Mouse (Mus musculus) kidney, postnatal 36 days (tissue): ENCODE measurements around the gene Gm45713.

Experiments used
- DNase-seq, 2 experiments: peaks; one replicate each; pipeline ENCODE4 v3.0.0; 2021 to 2022; ENCODE audit warnings: mixed read lengths in 2 of 2

The Gm45713 gene

DNA sequence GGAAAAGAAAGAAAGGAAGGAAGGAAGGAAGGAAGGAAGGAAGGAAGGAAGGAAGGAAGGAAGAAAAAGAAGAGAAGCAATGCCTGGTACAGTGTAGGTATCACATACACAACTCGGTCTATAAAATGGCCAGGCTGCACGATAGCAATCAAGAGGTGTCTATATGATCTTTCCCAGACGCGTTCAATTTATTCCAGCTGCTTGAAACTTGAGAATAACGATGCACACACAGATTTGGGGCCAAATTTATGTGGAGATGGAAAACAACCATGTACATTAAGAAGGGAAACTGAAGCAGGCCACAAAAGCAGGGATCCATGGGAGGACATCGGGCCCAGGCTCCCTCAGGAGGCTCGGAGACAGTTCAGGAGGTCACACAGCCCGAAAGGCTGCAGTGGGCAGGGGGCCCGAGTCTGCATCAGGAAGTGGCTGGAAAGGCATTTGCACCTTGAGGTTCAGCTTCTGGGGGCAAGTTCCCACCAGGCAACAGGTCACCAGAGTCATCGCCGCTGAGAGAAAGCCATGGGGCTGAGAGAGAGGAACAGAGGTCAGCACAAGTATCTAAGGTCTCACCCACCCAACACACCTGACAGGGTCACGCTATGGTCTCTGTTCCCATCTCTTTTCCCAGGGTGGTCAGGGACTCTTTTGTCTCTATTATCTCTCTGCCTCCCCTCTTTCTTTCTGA, 43.1 kb downstream of the Gm45713 start:
- DNase-seq, result no peak

DNA sequence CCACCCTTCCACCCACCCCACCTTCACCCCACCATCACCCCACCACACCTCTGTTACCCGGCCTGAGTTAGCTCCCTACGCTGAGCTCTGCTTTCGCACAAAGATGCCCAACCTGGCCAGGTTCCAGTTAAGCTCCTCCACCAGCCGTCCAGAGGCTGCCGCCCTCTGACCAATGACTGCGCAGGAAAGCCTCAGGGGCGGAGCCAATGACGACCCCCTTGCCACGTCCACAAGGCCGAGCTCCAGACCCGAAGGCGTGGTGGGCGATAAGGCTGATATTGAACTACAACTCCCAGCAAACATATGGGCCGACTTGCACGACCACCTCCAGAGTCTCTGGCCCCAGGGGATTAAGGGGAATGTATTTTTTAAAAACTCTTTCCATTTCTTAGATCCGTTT, 44.0 kb downstream of the Gm45713 start, which contains the start of gene Rcn3:
Rcn3 (minus strand) TSS at position 174 of the 400 bp plus-strand sequence.
- peak; percentile 80 to 83 for DNase-seq

DNA sequence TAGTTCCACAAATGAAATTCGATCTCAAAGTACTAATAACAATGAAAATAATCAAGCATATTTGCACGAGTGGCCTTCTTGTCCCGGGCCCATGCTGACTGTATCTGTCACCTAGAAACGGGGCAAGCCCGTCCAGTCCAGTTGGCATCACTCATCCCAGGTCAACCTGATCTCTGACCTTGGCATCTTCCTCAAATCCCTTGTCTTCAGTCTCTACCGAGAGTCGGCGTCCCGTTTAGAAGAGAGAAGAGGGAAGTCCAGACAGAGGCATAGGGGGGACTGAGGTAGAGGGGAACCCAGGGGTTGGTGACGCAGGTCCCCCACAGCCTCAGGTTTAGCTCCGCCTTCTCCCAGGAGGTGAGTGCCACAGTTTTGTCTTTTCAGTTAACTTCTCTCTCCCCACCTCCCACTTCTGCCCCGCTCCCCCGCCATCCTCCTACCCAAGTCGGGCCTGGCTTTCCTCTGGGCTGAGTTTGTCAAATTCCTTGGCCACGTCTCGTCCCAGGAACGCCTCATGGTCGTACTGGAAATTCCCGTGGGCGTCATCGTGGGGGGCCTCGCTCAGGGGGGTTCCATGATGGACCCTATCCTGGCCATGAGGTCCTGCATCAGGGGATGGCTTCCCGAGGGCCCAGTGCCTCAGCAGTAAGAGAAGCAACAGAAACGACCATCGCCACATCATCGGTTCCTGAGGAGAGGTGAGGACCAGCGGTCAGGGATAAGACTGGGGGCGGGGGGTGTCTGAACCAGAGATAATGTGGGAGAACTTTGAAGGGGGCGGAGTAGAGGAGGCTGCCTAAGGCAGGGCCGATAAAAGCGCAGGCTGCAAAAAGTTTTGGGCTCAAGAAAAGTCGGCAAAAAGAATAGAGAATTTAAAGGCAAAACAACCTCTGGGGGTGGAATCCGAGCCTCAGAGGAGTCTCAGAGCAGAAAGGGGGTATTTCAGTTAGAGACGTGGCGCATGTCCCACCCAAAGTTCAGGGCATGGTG, 44.7 kb downstream of the Gm45713 start:
- DNase-seq, result no peak

DNA sequence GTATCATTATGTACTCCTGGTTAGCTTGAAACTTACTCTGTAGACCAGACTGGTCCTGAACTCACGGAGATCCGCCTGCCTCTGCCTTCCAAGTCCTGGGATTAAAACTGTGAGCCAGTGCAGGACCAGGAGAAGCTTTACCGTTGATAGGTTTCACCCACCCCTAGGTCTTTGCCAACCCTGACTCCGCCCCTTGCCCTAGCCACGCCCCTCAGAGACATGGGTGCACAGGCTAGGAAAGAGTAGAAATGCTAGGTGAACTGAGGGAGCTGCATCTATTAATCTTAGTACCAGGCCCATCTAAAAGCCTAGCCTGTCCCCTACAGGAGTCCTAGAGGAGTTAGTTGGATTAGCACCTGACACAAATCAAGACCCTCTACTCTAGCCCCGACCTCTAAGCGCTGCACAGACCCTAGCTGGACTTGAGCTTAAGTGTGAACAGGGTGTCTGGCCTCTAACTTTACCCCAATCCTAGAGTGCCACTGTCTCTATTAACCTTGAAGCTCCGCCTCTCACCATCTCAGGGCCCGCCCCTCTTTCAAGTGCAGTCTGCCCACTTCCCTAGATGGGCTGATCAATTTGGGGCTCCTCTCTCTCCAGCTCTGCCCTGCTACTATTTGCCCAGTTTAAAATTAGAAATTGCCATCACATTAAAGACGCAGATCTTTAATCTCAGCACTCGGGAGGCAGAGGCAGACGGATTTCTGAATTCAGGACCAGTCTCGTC, 45.6 kb downstream of the Gm45713 start:
- peak in 1 of 2 experiments; percentile 34 for DNase-seq

DNA sequence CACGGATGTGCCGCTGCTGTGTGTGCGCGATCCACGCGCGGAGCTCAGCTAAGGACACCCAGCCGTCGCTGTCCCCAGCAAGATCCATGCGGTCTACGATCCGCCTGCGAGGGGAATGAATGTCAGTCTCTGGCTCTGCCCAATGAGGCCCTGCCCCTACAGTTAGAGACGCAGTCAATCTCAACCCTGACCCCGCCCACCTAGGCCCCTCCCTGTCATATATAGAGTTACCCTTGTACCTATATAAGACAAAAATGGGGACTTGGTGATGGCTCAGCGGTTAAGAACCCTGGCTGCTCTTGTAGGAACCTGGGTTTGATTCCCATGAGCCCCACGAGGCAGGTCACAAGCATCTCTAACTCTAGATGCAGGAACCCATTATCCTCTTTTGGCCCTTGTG, 47.4 kb downstream of the Gm45713 start:
- DNase-seq, result no peak

DNA sequence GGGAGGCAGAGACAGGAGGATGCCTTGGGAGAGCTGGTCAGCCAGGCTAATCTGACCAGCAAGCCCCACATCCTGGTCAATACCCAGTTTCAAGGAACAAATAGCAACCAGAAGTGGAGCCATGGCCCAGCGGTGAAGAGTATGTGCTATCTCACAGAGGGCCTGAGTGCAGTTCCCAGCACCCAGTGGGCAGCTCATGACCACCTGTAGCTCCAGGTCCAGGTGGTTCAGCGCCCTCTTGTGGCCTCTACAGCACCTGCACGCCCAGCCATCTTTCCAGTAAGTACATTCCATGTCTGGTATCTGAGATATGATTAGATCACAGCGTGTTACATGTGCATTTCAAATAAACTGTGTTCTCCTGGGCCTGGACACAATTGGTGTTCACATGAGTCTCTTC, 49.9 kb downstream of the Gm45713 start:
- DNase-seq, result no peak

DNA sequence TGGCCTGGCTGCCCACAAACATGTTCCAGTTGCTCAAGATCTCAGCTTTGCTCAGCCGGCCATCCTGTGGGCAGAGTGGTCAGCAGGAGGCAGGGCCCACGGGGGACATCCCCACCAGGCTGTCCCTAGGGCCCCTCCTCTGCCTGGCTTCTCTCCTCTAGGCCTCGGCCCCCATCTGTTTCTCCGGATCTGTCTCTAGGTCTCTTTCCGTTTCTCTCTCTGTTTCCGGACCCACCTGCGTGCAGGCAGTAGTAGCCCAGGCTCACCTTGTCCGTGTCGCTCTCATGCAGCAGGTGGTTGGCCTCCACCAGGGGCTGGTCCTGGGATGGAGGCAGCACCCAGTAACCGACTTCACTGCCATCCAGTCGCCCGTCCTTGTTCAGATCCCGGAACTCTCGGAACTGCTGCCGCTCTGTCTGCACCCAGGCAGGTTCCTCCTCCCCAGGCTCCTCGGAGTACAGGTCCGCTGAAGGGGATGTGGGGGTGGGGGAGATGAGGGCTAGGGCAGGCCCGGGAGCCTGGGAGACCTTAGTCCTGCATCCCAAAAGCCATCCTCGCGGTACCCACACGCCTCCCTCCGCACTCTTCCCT, 52.6 kb downstream of the Gm45713 start:
- DNase-seq, result no peak

DNA sequence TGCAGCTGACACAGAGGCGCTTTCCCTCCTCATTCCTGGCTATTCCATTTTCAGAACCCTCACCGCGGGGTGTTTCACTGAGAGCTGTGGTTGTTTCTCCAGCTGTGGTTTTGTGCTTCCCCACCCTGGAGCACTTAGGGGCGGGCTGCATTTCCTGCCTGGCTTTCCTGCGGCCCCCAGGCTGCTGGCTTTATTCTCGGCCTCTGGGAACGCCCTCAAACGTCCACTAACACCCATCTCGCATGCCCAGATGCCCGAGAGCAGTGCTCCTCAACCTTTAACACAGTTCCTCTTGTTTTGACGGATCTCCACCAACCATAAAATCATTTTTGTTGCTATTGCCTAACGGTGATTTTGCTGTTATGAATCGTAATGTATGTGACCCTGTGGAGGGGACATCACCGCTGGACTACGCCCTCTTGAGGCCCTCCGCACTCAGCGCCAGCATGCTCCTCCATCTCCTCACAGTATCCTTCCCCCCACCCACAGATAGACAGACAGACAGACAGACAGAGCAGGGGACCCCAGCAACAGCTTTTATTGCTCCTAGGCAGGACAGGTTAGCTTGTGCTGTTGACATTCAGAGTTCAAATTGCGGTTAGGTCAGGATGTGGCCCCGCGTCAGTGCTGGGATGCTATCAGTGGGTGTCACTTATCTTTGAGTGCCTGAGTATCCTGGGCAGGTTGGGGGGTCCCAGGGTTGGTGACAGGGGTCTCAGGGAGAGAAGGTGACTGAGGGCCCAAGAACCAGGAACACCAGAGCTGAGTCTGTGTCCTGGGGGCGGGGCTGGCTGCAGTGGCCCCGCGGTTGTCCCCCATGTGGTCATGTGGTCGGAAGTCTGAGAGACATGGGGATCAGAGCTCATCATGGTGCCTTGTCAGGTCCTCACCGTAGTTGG, 53.4 kb downstream of the Gm45713 start:
- DNase-seq, result peak; percentile 51 to 68

DNA sequence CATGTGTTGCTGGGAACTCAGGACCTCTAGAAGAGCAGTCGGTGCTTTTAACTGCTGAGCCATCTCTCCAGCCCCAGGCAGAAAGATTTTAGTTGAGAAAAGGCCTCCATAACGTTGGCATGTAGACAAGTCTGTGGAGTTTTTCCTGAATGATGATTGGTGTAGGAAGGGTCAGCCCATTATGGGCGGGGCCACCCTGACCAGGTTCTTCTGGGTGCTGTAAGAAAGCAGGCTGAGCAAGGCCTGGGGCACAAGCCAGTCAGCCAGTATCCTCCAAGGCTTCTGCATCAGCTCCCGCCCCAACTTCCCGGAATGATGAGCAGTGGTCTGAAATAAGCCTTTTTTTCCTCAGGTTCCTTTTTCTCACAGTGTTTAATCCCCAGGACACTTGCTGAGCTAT, 55.0 kb downstream of the Gm45713 start:
- no peak for DNase-seq

DNA sequence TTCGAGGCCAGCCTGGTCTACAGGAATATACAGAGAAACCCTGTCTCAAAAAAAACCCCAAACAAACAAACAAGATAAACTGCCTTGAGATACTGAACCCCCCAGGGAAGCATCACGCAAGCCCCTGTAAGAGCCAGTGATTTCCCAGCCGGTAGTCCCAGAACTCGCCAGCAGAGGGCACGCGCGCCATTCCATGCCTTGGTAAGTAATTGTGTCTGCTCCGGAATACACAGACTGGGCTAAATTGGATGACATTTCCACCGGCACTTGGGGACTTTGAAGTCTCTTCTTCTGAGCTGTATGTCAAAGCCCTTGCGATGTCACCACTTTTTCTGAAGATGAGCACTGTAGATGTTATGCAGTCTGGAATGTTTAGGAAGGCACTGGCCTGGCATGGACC, 56.2 kb downstream of the Gm45713 start:
- DNase-seq, result peak; percentile 91 to 96

DNA sequence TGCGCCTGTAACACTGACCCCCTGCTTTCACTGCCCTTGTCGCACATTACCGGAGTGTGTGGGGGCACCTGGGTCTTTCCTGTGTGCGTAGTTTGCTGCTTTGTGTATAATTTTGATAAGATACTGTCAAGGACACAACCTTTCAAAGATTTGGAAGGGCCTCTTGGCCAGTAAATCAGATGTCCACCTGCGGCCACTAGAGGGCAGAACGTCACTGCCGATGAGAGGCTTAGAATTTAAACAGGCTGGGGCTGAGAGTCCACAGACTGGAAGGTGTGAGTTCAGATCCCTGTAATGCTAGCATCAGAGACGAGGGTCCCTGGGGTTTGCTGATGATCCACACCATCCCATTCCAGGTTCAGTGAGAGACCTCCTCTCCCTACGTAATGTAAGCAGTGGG, 57.5 kb downstream of the Gm45713 start:
- peak; percentile 81 to 90 for DNase-seq

DNA sequence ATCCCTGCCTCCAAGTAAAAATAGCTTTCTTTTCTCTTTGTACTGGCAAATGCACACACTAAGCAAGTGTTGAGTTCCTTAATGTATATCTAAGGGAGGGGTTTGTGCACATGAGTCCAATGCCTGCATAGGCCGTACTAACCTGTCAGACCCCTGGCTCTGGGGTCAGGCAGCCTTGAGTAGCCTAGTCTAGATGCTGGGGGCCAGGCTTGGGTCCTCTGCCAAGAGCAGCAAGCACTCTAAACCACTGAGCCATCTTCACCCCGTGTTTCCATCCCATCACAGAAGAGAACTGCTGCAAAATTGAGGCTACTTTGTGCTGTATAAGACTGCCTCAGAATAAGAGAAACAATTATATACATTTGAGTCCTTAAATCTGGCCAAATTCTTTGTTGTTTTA, 58.2 kb downstream of the Gm45713 start:
- no peak for DNase-seq

DNA sequence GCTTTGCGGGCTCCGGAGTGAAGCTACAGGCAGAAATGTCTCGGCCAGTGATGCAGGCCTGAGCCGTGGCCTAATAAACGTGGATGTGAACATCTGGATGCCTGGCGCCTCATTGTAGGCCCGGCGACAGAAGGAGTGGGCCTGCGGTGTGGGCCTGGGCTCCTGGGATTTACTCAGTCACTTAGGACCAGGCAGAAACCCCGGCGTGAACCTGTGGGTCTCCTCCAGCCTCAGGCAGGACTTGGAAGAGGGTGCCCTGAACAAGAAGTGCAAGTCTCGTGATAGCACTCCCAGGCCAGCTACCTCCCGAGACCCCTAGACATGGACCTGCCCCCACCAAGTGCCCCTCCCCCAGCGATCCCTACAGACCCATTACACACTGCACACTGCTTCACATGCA, 58.7 kb downstream of the Gm45713 start:
- no peak for DNase-seq

DNA sequence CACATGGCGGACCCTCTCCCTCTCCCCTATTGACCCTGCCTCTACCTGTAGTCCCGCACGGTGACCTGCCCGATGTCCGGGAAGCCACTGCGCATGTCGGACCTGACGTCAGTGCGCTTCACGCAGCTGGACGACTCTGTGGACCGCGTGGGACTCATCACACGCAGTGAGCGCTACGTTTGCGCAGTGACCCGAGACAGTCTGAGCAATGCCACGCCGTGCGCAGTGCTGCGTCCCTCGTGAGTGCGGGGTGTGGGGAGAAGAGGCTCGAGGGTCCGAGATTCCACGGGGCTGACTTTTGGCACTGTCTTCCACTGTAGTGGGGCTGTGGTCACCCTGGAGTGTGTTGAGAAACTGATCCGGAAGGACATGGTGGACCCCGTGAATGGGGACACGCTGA, 59.5 kb downstream of the Gm45713 start:
- no peak for DNase-seq
